Mouse (Mus musculus) midbrain, embryonic 16.5 days (tissue): Measurements from ENCODE around the gene Edem1. TPM values are rescaled to one million over a fixed set of nuclear protein-coding genes. Genes with fewer than 3 reads are reported as not detected.
"Not testable (repeated sequence)": the region's sequence is repeated elsewhere in the genome, so short reads cannot be mapped to it uniquely, and the experiment has no call there.

Source experiments
- ATAC-seq: fragments of 200-750 bp; cut with Nextera tagmentation; 2 replicates; pipeline ENCODE4 v1.8.0; 2017; ENCODE audit warnings: moderate TSS enrichment
- H3K27ac ChIP-seq: fragments of 300-500 bp; sonication (generic); 2 replicates; pipeline ENCODE4 v1.5.1; 2014; ENCODE audit warnings: mild to moderate bottlenecking, low read length, mixed read lengths
- H3K27me3 ChIP-seq: fragments of 300-500 bp; sonication (generic); 2 replicates; pipeline ENCODE4 v1.6.1; 2014; ENCODE audit warnings: low read depth, low read length, mixed read lengths; ENCODE audit not compliant: control insufficient read depth, insufficient read depth
- H3K36me3 ChIP-seq: fragments of 300-500 bp; sonication (generic); 2 replicates; pipeline ENCODE4 v1.6.1; 2014; ENCODE audit warnings: mild to moderate bottlenecking, low read length, moderate library complexity, mixed read lengths; ENCODE audit not compliant: control insufficient read depth, insufficient read depth
- H3K4me1 ChIP-seq: fragments of 300-500 bp; sonication (generic); 2 replicates; pipeline ENCODE4 v1.6.1; 2014; ENCODE audit warnings: mild to moderate bottlenecking, low read length, mixed read lengths; ENCODE audit not compliant: control insufficient read depth, insufficient read depth
- H3K4me2 ChIP-seq: fragments of 300-500 bp; sonication (generic); 2 replicates; pipeline ENCODE4 v1.6.1; 2014; ENCODE audit warnings: mild to moderate bottlenecking, low read length, mixed read lengths
- H3K4me3 ChIP-seq: fragments of 300-500 bp; sonication (generic); 2 replicates; pipeline ENCODE4 v1.5.1; 2014; ENCODE audit warnings: low read depth, mild to moderate bottlenecking, low read length, moderate library complexity, mixed read lengths
- H3K9ac ChIP-seq: fragments of 300-500 bp; sonication (generic); 2 replicates; pipeline ENCODE4 v1.6.1; 2014; ENCODE audit warnings: low read depth, low read length, mixed read lengths
- H3K9me3 ChIP-seq: fragments of 300-500 bp; sonication (generic); replicated peaks from 2 replicates; pipeline ENCODE4 v1.6.1; 2014; ENCODE audit warnings: mild to moderate bottlenecking, low read length, mixed read lengths; ENCODE audit not compliant: control insufficient read depth, poor library complexity, severe bottlenecking
- WGBS: fragments of 180-500 bp; shearing (Covaris S2); extraction: QIAGEN DNeasy Blood & Tissue Kit; methylation state at CpG from one replicate; pipeline ENCODE4 v1.1.7; 2014; 5-methylcytosine and 5-hydroxymethylcytosine counted together
- polyA plus RNA-seq: library from polyadenylated mRNA; unstranded; fragments of >200 nt; fragmentation: Nextera tagmentation; extraction: Ambion mirVana; gene quantifications from 2 replicates; pipeline ENCODE4 v1.2.1, GENCODE M21; 2015

Edem1 gene
- polyA plus RNA-seq, 1 experiment from 2014 or later = 4.9 TPM

DNA sequence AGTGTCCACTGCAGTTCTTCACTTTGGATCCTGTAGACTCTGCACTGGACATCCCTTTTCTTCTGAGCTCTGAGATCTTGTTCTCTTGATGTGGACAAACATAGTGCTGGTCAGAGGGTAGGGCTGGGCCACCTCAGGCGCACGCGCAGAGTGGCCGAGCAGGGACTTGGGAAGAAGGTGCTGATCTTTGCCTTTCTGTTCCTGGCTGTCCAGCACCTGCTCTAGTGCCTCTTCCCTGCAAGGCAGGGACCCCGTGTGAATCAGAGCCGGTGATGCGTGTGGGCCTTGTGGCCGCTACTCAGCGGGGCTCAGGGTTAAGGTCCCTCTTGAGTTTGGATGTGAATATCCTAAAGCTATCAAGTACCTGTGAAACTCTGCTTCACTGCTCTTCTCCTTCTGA lies 30.1 kb downstream of the Edem1 start:
- no peak overlapping the region for H3K4me2 ChIP-seq
- no peak overlapping the region for H3K9ac ChIP-seq
- no peak overlapping the region for H3K4me3 ChIP-seq
- no peak overlapping the region for H3K27ac ChIP-seq
- peaks cover 8% of the 10 kb centered on the region; the same call in 1 of the 2 replicates for H3K9me3 ChIP-seq
- no peaks in the 10 kb centered on the region for H3K4me1 ChIP-seq
- no peak for ATAC-seq
- peaks cover 22% of the 10 kb centered on the region for H3K36me3 ChIP-seq
- no peaks in the 10 kb centered on the region for H3K27me3 ChIP-seq
- 90% methylated on average over 9 of the region's 9 CpGs for WGBS

DNA sequence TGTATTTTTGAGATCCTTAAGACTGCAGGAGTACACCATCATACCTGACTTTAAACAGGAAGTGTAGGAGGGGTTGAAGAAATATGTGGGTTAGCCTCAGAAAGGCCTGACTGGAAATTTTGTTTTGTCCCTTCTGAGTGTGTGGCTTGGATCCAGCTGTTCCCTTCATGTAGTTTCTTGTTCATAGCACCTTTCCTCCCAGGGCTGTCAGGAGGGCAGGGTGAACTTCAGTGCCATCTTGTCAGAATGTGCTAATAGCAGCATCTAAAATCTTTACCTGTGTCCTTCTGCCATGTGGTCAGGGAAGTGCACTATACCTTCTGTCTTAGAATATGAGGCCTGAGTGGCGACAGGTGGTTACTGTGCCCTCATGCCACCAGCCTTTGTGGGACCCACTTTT lies 32.8 kb downstream of the Edem1 start:
- no peaks in the 10 kb centered on the region for H3K27me3 ChIP-seq
- ATAC-seq = no peak
- WGBS = 97% methylated on average over 1 of the region's 1 CpGs

DNA sequence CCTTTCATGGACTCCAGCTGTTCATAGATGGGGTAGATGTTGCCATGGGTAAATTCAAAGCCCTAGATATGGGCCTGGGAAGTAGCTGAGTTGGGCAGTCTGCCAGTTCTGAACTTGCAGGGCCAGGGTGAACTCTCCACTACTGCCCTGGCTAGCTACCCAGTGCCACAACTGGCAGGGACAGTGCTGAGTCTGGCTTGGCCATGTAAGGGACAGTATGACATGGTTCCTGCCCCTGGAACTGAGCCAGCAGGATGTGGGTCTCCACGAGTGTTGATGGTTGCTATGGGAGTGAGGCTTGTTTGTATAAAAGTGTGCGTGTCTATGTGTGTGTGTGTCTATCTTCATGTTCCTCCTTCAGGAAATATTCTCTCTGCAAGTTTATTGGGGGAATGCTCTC lies 34.1 kb downstream of the Edem1 start:
- H3K9ac ChIP-seq = no peak overlapping the region
- no peaks in the 10 kb centered on the region for H3K27me3 ChIP-seq
- no peak overlapping the region for H3K27ac ChIP-seq
- H3K4me2 ChIP-seq = no peak overlapping the region
- 0 out of 2 replicates have a peak, but pooled peaks cover 2% of the 10 kb centered on the region for H3K36me3 ChIP-seq
- no peak for ATAC-seq
- no peak overlapping the region for H3K4me3 ChIP-seq
- H3K4me1 ChIP-seq = no peaks in the 10 kb centered on the region
- peaks cover 8% of the 10 kb centered on the region; the same call in 1 of the 2 replicates for H3K9me3 ChIP-seq
- WGBS = 83% methylated on average over 2 of the region's 2 CpGs

More for the DNA sequence above, 32.8 kb downstream of the Edem1 start:
- Histone ChIP-seq H3K4me1 (no peaks in the 10 kb centered on the region), H3K27ac (no peak overlapping the region), H3K9me3 (peaks cover 8% of the 10 kb centered on the region; the same call in 1 of the 2 replicates), H3K4me2 (no peak overlapping the region), H3K36me3 (peaks cover 3% of the 10 kb centered on the region), H3K9ac (no peak overlapping the region), H3K4me3 (no peak overlapping the region)

DNA sequence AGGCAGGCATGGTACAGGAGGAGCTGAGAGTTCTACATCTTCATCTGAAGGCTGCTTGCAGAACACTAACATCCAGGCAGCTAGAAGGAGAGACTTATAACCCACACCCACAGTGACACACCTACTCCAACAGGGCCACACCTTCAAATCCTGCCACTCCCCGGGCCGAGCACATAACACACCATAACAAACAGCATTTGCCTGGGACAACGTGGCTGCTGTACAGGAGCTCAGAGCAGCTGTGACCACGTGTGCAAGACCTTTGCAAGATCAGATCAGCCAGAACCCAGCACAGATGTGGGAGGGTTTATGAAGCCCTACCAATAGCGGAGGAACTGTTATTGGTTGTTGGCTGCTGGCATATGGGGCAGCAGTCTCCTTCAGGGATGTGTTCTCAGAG lies 37.9 kb downstream of the Edem1 start:
- Histone ChIP-seq H3K4me2 (no peak overlapping the region), H3K4me3 (no peak overlapping the region), H3K27ac (no peak overlapping the region), H3K9ac (no peak overlapping the region), H3K27me3 (no peaks in the 10 kb centered on the region), H3K4me1 (no peaks in the 10 kb centered on the region), H3K36me3 (no peaks in the 10 kb centered on the region), H3K9me3 (peaks cover 8% of the 10 kb centered on the region; the same call in 1 of the 2 replicates)
- no peak for ATAC-seq
- 78% methylated on average over 5 of the region's 5 CpGs for WGBS

DNA sequence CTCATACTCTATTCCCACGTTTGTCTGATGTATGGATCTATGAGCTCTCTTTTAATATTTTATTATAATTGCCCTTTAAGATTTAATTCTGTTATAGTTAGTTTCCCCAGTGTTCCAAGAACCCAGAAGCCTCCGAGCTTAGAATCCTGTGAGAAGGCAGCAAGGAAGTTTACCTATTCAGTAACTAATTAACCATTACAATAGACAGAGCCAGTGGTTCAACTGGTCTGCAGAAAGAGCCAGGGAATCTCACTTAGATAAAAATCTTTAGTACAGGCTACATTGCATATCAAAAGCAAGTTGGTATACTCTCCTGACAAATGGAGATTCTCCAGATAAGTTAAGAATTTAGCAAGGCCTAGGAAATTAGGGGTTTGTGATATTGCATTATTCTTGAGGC lies 40.6 kb downstream of the Edem1 start:
- not testable (repeated sequence) for H3K4me1 ChIP-seq, H3K27ac ChIP-seq

DNA sequence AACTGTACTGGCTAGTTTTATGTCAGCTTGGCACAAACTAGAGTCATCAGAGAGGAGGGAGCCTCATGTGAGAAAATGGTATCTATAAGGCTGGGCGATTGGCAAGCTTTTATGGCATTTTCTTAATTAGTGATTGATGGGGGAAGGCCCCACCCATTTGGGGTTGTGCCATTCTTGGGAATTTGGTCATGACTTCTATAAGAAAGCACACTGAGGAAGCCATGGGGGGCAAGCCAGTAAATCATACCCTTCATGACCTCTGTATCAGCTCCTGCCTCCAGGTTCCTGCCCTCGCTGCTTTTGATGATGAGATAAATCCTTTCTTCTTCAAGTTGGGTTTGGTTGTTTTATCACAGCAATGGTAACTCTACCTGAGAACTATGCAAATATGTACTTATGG lies 42.0 kb downstream of the Edem1 start:
- H3K36me3 ChIP-seq = no peaks in the 10 kb centered on the region
- no peaks in the 10 kb centered on the region for H3K9me3 ChIP-seq
- no peak overlapping the region for H3K4me2 ChIP-seq
- ATAC-seq = no peak
- H3K27ac ChIP-seq = no peak overlapping the region
- no peaks in the 10 kb centered on the region for H3K4me1 ChIP-seq
- 93% methylated on average over 2 of the region's 2 CpGs for WGBS
- H3K9ac ChIP-seq = no peak overlapping the region
- H3K27me3 ChIP-seq = no peaks in the 10 kb centered on the region
- H3K4me3 ChIP-seq = no peak overlapping the region

More for the DNA sequence above, 40.6 kb downstream of the Edem1 start:
- ATAC-seq, H3K36me3 ChIP-seq, H3K9ac ChIP-seq, H3K9me3 ChIP-seq, H3K27me3 ChIP-seq, H3K4me3 ChIP-seq, H3K4me2 ChIP-seq: not testable (repeated sequence)
- WGBS = 43% methylated on average over 2 of the region's 2 CpGs

DNA sequence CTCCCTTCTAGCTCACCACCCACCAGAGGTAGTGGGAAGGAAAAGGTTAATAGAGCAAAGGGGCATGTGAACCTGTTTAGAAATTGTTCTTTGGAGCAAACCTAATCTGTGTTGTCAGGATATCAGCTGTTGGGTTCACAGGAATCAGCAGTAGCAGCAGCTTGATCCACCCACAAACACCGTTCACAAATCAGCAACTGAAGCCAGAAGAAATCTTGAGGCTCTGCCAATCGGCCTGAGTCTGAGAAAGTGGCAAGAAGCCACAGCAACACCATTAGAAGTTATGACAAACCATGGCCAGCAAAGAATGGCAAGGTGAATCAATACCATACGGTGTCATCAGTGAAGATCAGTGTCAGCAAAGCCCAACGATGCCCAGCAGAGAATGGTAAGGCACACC lies 42.8 kb downstream of the Edem1 start:
- 85% methylated on average over 4 of the region's 4 CpGs for WGBS
- no peaks in the 10 kb centered on the region for H3K9me3 ChIP-seq
- no peak overlapping the region for H3K27ac ChIP-seq
- no peak overlapping the region for H3K4me2 ChIP-seq
- no peak for ATAC-seq
- peaks cover 2% of the 10 kb centered on the region; the same call in 1 of the 2 replicates for H3K4me1 ChIP-seq
- no peaks in the 10 kb centered on the region for H3K36me3 ChIP-seq
- H3K9ac ChIP-seq = no peak overlapping the region
- no peak overlapping the region for H3K4me3 ChIP-seq
- H3K27me3 ChIP-seq = no peaks in the 10 kb centered on the region

DNA sequence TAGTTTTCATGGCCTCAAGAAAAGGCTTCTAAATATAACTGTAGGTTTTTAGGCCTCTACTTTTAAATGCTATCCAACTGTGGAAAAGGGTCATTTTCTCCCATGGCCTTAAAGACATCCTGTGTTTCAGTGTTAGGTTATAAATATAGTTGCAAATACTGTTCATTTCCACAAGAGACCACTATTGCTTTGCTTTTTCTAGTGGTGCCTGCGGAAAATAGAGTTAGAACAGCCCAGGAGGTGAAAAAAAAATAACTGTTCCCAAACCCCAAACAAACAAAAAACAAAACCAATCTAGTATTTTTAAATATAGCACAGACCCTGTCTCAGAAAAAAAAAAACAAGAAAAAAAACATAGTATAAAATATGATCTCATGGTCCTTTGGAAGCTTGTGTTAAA lies 46.9 kb downstream of the Edem1 start:
- Histone ChIP-seq H3K36me3 (no peaks in the 10 kb centered on the region), H3K27me3 (no peaks in the 10 kb centered on the region), H3K27ac (no peak overlapping the region), H3K4me2 (no peak overlapping the region), H3K4me3 (no peak overlapping the region), H3K9ac (no peak overlapping the region), H3K9me3 (0 out of 2 replicates have a peak, but pooled peaks cover 3% of the 10 kb centered on the region), H3K4me1 (peaks cover 2% of the 10 kb centered on the region; the same call in 1 of the 2 replicates)
- WGBS = 69% methylated on average over 1 of the region's 1 CpGs
- no peak for ATAC-seq

DNA sequence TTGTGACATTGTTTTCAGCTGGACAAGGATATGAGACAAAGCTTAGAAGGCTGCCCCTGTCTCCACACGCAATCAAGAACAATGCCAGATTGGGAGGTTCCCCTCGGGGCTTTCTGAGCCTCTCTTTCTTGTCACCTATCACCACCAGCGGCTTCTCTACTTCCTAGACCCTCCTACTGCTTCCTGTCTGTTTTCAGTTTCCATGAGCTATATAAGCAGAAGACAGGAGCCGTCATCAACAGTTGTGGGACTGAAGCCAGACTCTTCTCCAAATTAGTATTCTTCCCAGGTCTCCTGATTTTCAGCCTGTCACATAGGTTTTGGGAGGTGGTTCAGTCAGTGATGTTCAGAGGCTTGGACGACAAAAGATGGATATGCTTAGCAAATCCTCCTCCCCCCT lies 47.6 kb downstream of the Edem1 start:
- Histone ChIP-seq H3K4me2 (peak overlapping the region; percentile 29; the same call in 1 of the 2 replicates), H3K4me1 (peaks cover 2% of the 10 kb centered on the region; the same call in 1 of the 2 replicates), H3K9me3 (peaks cover 3% of the 10 kb centered on the region; the same call in 1 of the 2 replicates), H3K9ac (peak overlapping the region; percentile 16; the same call in 1 of the 2 replicates), H3K4me3 (no peak overlapping the region), H3K27ac (0 out of 2 replicates have a peak overlapping the region, but pooled peaks have one; percentile 52), H3K36me3 (no peaks in the 10 kb centered on the region), H3K27me3 (no peaks in the 10 kb centered on the region)
- WGBS = 18% methylated on average over 5 of the region's 5 CpGs
- ATAC-seq = peak; percentile 73
